Mouse (Mus musculus): ENCODE results near the gene Ccdc188.

- no peak for TF ChIP-seq GATA1 (IDR thresholded peaks at IDR 0.05; ENCODE audit: low read length)
- no peak for TF ChIP-seq TAL1 (IDR thresholded peaks at IDR 0.05; ENCODE audit: low read length)
These were observed 13.8 kb downstream of the Ccdc188 start for GRCm38 (mm10) chr16:18231451-18231850.

All from erythroblast, embryonic 14.5 days (primary cell).